Mouse (Mus musculus) myocyte (in vitro differentiated cells): ENCODE data around the gene Dlg4. TPM values are rescaled to one million over a fixed set of nuclear protein-coding genes. Genes with fewer than 3 reads are reported as not detected.

Experiments used
- H3K27me3 ChIP-seq: one replicate; pipeline ENCODE4 v1.6.1; 2011; ENCODE audit not compliant: control insufficient read depth, insufficient read depth, insufficient read length
- H3K36me3 ChIP-seq: one replicate; pipeline ENCODE4 v1.6.1; 2011; ENCODE audit not compliant: control insufficient read depth, insufficient read depth
- H3K4me2 ChIP-seq: one replicate; pipeline ENCODE4 v1.6.1; 2011; ENCODE audit warnings: low read depth, control low read depth
- H3K4me3 ChIP-seq: one replicate; pipeline ENCODE4 v1.5.1; 2011; ENCODE audit warnings: mild to moderate bottlenecking, control low read depth, moderate library complexity
- H3K79me2 ChIP-seq: one replicate; pipeline ENCODE4 v1.6.1; 2011; ENCODE audit not compliant: control insufficient read depth, insufficient read depth
- H3ac ChIP-seq: one replicate; pipeline ENCODE4 v1.6.1; 2011; ENCODE audit not compliant: control insufficient read depth, insufficient read length
- CEBPB ChIP-seq: IDR thresholded peaks from 2 replicates; pipeline ENCODE4 v1.6.1; 2011; ENCODE audit warnings: mild to moderate bottlenecking, moderate library complexity; ENCODE audit not compliant: poor library complexity, insufficient read depth, severe bottlenecking
- E2F4 ChIP-seq: IDR thresholded peaks from one replicate; pipeline ENCODE4 v1.6.1; 2011; ENCODE audit warnings: mild to moderate bottlenecking, control low read depth, moderate library complexity; ENCODE audit not compliant: insufficient read depth
- MAX ChIP-seq: IDR thresholded peaks from one replicate; pipeline ENCODE4 v1.6.1; 2011; ENCODE audit warnings: low read depth, mild to moderate bottlenecking, control low read depth
- MYOD1 ChIP-seq, 3 experiments: IDR thresholded peaks; one replicate each; pipeline ENCODE4 v1.6.1; 2011; ENCODE audit warnings: control low read depth in 2 of 3, low read depth in 2 of 3, mild to moderate bottlenecking in 2 of 3, moderate library complexity in 1 of 3; ENCODE audit not compliant: insufficient read length in 2 of 3, control insufficient read depth in 1 of 3
- MYOG ChIP-seq, 3 experiments: IDR thresholded peaks; one replicate each; pipeline ENCODE4 v1.6.1; 2011; ENCODE audit warnings: control low read depth in 2 of 3, low read depth in 2 of 3, mild to moderate bottlenecking in 2 of 3; ENCODE audit not compliant: insufficient read length in 2 of 3, control insufficient read depth in 1 of 3, insufficient read depth in 1 of 3
- POLR2A ChIP-seq: IDR thresholded peaks from one replicate; pipeline ENCODE4 v1.6.1; 2011; ENCODE audit warnings: low read depth, mild to moderate bottlenecking, control low read depth, moderate library complexity; ENCODE audit not compliant: insufficient read length
- POLR2AphosphoS2 ChIP-seq: IDR thresholded peaks from one replicate; pipeline ENCODE4 v1.6.1; 2011; ENCODE audit warnings: low read depth, control low read depth; ENCODE audit not compliant: insufficient read length
- REST ChIP-seq: IDR thresholded peaks from one replicate; pipeline ENCODE4 v1.6.1; 2011; ENCODE audit warnings: mild to moderate bottlenecking, control low read depth, moderate library complexity; ENCODE audit not compliant: insufficient read depth, insufficient read length
- SRF ChIP-seq: IDR thresholded peaks from one replicate; pipeline ENCODE4 v1.6.1; 2011; ENCODE audit warnings: low read depth; ENCODE audit not compliant: control insufficient read depth, insufficient read length
- TCF12 ChIP-seq: IDR thresholded peaks from one replicate; pipeline ENCODE4 v1.6.1; 2011; ENCODE audit warnings: mild to moderate bottlenecking, control low read depth; ENCODE audit not compliant: poor library complexity, insufficient read depth, severe bottlenecking
- TCF3 ChIP-seq: IDR thresholded peaks from one replicate; pipeline ENCODE4 v1.6.1; 2011; ENCODE audit warnings: low read depth, control low read depth; ENCODE audit not compliant: insufficient read length
- USF1 ChIP-seq: IDR thresholded peaks from one replicate; pipeline ENCODE4 v1.6.1; 2011; ENCODE audit warnings: low read depth, mild to moderate bottlenecking, control low read depth, moderate library complexity
- polyA plus RNA-seq: library from polyadenylated mRNA; unstranded; fragments of >200 nt; fragmentation: generic; extraction: Trizol; gene quantifications from one replicate; pipeline ENCODE4 v1.2.1, GENCODE M21; 2012; ENCODE audit warnings: missing spikeins

Dlg4 gene
- polyA plus RNA-seq, 1 experiment = 26.8 TPM

DNA sequence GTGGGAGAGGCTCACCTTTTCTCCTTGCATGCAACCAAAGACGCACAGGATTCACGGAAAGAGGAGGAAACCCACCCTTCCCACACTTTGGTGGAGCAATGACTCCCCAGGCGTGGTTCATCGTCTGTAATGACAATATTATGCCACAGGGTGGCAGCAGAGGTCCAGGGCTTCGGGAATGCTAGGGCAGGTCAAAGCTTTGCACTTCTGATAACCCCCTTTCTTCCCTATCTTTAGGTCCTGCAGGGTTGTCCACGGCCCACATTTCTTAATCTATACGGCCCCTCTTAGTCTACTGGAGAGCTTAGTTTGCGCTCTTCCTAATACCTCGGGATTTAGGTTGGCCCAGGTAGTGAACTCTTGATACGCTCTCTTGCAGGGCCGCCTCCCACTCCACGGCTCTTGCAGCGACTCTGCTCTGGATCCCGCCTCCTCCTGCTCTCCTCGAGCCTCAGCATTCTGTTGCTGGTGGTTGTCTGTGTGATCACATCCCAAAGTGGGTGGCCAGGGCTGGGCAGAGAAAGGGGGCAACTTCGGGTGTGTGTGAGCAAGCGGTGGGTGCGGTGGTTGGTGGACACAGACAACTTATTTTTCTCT is 39.0 kb downstream of the Dlg4 start:
- no peak overlapping the region for H3K4me2 ChIP-seq
- no peaks in the 10 kb centered on the region for H3K27me3 ChIP-seq
- no peak overlapping the region for H3K4me3 ChIP-seq
- TF ChIP-seq MAX (no peak), SRF (no peak), USF1 (no peak), MYOG (IDR thresholded peaks at IDR 0.05; ENCODE audit: control insufficient read depth in 1 of 3, insufficient read depth in 1 of 3, insufficient read length in 2 of 3, low read depth in 2 of 3) (no peak), E2F4 (no peak), POLR2A (no peak), TCF3 (no peak), TCF12 (no peak), POLR2AphosphoS2 (no peak)
- H3K79me2 ChIP-seq = no peaks in the 10 kb centered on the region
- H3K36me3 ChIP-seq = no peaks in the 10 kb centered on the region
- no peak overlapping the region for H3ac ChIP-seq

DNA sequence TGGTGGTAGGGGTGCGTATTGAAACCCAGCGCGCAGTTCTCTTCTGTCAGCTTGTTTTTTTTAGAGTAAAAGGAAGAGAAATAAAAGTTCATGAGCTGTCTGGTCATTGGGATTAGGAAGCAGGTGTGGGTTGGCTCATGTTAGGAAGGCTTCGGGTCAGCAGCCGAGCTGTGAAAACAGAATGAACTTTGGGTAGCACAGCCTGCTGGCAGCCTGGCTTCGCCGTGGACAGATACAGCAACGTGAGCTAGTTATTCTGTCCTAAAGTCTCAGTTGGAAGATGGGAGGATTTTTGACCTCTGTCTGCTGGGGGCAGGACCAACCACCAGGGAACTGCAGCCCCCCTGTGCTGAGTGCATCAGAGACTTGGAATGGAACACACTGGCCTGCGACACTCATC is 41.1 kb downstream of the Dlg4 start:
- no peak overlapping the region for H3K4me2 ChIP-seq
- H3K79me2 ChIP-seq = no peaks in the 10 kb centered on the region
- H3K27me3 ChIP-seq = no peaks in the 10 kb centered on the region
- TF ChIP-seq POLR2A = no peak
- no peak for TF ChIP-seq CEBPB
- TF ChIP-seq TCF3 = no peak
- TF ChIP-seq MYOD1 (IDR thresholded peaks at IDR 0.05; ENCODE audit: control insufficient read depth in 1 of 3, insufficient read length in 2 of 3, low read depth in 2 of 3) = no peak
- TF ChIP-seq MAX = no peak
- TF ChIP-seq POLR2AphosphoS2 = no peak
- no peak for TF ChIP-seq USF1
- no peak overlapping the region for H3K4me3 ChIP-seq
- H3ac ChIP-seq = no peak overlapping the region
- H3K36me3 ChIP-seq = no peaks in the 10 kb centered on the region

DNA sequence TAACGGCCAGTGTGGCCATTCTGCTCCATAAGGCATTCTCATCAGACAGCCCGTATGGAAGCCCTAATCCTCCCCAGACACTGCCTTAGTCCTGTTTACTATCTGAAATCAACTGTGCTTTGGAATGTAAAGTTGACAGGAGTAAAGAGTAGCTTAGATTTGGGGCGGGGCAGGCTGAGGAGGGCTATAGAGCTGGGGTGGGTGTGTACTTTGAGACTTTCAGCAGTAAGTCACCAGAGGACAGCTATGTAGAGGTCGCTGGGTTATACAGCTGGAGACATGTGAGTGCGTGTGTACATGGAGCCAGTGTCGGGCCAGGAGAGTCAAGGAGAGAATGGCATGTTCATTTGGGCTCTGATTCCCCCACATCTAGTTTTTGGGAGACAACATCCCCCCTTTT is 43.2 kb downstream of the Dlg4 start:
- no peak overlapping the region for H3K4me2 ChIP-seq
- H3K36me3 ChIP-seq = no peaks in the 10 kb centered on the region
- no peaks in the 10 kb centered on the region for H3K27me3 ChIP-seq
- H3K4me3 ChIP-seq = no peak overlapping the region
- H3K79me2 ChIP-seq = no peaks in the 10 kb centered on the region
- no peak for TF ChIP-seq USF1
- no peak for TF ChIP-seq POLR2AphosphoS2
- TF ChIP-seq SRF = no peak
- no peak for TF ChIP-seq MYOD1 (IDR thresholded peaks at IDR 0.05; ENCODE audit: control insufficient read depth in 1 of 3, insufficient read length in 2 of 3, low read depth in 2 of 3)
- no peak for TF ChIP-seq CEBPB
- TF ChIP-seq POLR2A = no peak
- TF ChIP-seq MAX = no peak
- TF ChIP-seq TCF3 = no peak
- no peak for TF ChIP-seq TCF12
- no peak for TF ChIP-seq REST
- no peak for TF ChIP-seq E2F4
- TF ChIP-seq MYOG (IDR thresholded peaks at IDR 0.05; ENCODE audit: control insufficient read depth in 1 of 3, insufficient read depth in 1 of 3, insufficient read length in 2 of 3, low read depth in 2 of 3) = no peak
- H3ac ChIP-seq = no peak overlapping the region

DNA sequence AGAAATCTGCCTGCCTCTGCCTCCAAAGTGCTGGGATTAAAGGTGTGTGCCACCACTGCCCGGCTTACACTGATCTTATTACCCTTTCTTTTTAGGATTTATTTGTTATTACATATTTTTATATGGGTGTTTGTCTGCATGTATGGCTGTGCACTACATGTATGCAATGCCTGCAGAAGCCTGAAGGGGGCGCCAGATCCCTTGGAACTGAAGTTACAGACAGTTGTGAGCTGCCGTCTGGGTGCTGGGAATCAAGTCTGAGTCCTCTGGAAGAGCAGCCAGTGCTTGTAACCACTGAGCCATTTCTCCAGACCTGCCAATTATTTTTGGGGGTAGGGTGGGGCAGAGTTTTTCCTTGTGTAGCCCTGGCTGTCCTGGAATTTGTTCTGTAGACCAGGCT is 46.3 kb downstream of the Dlg4 start:
- Histone ChIP-seq H3ac (no peak overlapping the region), H3K36me3 (no peaks in the 10 kb centered on the region), H3K4me2 (no peak overlapping the region), H3K27me3 (no peaks in the 10 kb centered on the region), H3K4me3 (no peak overlapping the region), H3K79me2 (no peaks in the 10 kb centered on the region)
- no peak for TF ChIP-seq MYOG (IDR thresholded peaks at IDR 0.05; ENCODE audit: control insufficient read depth in 1 of 3, insufficient read depth in 1 of 3, insufficient read length in 2 of 3, low read depth in 2 of 3)

DNA sequence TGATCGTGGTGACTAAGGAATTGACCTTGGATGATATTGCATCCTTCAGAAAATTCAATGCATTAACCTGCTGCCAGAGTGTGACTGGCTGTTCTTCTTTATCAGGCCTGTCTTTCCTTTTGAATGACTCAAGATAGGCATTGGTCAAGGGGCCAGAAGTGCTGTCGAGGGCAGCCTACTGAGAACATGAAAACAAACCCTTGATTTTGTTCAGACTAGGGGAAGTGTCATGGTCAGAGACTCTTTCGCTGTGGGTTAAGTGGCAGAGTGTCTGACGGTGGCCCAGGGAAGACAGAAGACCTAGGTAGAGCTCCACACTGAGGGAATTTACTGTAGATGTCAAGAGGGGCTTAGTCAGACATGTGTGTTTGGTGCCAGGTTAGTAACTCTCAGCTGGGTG is 50.0 kb downstream of the Dlg4 start:
- Histone ChIP-seq H3K4me2 (no peak overlapping the region), H3K36me3 (no peaks in the 10 kb centered on the region), H3K4me3 (no peak overlapping the region), H3ac (no peak overlapping the region), H3K79me2 (no peaks in the 10 kb centered on the region), H3K27me3 (no peaks in the 10 kb centered on the region)
- TF ChIP-seq POLR2AphosphoS2 (no peak), TCF12 (no peak)

DNA sequence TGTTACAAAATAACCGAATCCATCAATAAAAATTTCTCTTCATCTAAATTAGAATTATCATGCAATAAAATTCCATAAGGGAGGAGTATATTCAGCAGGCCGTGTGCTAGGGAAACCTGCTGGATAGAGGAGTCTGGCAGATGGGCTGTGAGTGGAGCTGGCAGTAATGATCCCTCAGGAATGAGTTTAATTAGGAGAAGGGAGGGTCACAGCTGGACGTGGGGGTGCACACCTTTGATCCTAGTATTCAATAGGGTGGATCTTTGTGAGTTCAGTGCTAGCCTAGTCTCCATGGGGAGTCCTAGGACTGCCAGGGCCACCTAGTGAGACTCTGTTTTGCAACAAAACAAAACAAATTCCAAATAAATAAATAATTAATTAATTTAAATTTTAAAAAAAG is 51.5 kb downstream of the Dlg4 start:
- Histone ChIP-seq H3K27me3 (no peaks in the 10 kb centered on the region), H3K36me3 (no peaks in the 10 kb centered on the region), H3K4me3 (no peak overlapping the region), H3K79me2 (no peaks in the 10 kb centered on the region), H3K4me2 (no peak overlapping the region), H3ac (no peak overlapping the region)
- TF ChIP-seq MYOG (IDR thresholded peaks at IDR 0.05; ENCODE audit: control insufficient read depth in 1 of 3, insufficient read depth in 1 of 3, insufficient read length in 2 of 3, low read depth in 2 of 3) (no peak), REST (no peak), TCF12 (no peak), MYOD1 (IDR thresholded peaks at IDR 0.05; ENCODE audit: control insufficient read depth in 1 of 3, insufficient read length in 2 of 3, low read depth in 2 of 3) (no peak), MAX (no peak), TCF3 (no peak), POLR2AphosphoS2 (no peak)
